Mouse (Mus musculus): ENCODE measurements at regions not wholly inside any gene's neighbourhood (a gene's known extent, or its start where the extent isn't known, plus 50 kb on each side); places are given as distances from the start of the nearest gene placed in this dataset.

DNA sequence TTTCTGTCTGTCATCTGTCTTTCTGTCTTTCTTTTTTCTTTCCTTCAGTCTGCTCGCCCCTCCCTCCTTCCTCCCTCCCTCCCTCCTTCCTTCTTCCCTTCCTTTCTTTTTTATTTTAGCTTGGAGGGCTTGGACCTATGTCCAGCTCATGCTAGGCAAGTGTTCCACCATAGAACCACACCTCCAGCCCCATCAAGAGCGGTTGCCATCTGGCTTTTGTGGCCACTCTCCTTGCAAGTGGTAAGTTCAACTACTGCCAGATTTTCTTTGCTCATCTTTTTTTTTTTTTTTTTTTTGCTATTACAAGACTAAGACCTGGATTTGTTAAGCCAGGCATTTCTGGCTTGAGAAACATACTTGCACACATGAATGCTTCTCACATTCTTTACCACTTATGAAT is 231.7 kb downstream of the Btg1 start:
- in situ Hi-C loops (cut with MboI, MseI), result no loop called here

- in situ Hi-C loops (cut with MboI, MseI), result no loop called here
Measured at GRCm38 (mm10) chr10:96860366-96860765, 243.6 kb downstream of the Btg1 start.

GRCm38 (mm10) chr10:96863230-96863629 is 246.4 kb downstream of the Btg1 start:
- in situ Hi-C loops (cut with MboI, MseI), result no loop called here

DNA sequence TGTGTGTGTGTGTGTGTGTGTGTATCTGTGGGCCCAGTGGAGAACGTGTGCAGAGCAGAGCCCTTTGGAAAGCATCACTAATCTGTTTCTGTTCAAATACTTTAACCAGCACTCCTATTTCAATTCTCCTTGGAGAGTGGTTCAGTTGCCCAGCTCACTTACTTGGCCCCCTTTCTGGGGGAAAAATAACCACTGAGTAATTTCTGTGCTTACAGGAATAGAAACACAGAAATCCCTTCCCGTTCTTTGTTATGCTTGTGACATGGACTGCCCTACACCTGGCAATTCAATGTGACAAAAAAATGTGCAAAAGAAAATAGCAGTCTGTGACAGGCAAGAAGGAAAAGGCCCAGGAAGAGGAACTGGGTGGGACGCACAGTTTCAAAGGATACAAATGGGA is 249.7 kb downstream of the Btg1 start:
- in situ Hi-C loops (cut with MboI, MseI), result no loop called here

DNA sequence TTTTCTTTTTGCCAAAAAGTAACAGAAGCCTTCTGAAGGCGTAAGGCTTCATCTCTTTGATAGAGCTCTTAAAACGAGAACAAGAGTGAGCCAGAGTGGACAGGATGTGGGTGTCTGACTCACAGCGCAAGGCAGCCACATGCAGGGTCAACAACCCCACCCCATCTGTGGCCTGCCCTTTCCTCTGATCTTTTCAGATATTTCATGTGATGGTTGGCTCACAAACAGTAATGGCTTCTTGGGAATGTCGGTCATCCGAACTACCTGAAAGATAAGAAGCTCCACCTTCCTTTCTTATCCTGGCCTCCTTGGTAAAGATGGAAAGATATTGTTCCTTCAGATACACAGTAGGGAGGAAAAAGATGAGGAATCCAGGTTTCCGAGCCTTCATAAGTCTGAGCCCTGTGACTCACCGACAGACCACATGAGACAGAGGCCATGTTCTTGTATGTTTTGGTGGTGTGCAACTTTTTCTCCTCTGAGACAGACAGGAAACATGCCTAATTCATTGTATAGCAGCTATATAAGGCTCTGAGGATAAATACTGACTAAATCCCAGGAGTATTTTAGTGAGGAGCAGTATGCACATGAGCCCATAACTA is 254.9 kb downstream of the Btg1 start:
- in situ Hi-C loops (cut with MboI, MseI), result no loop called here

DNA sequence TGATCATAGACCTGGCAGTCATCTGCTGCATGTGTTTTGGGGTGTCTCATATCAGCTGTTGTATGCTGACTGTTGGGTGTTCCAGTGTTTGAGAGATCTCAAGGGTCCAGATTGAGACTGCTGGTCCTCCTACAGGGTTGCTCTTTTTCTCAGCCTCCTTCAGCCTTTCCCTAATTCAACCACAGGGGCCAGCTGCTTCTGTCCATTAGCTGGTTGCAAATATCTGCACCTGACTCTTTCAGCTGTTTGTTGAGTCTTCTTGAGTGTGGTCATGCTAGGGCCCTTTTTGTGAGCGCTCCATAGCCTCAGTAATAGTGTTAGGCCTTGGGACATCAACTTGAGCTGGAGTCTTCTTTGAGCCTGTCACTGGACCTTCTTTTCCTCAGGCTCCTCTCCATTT is 257.8 kb downstream of the Btg1 start:
- in situ Hi-C loops (cut with MboI, MseI), result no loop called here

GRCm38 (mm10) chr10:96875676-96876075 is 258.9 kb downstream of the Btg1 start:
- in situ Hi-C loops (cut with MboI, MseI), result no loop called here

GRCm38 (mm10) chr10:96879425-96879824 is 262.6 kb downstream of the Btg1 start:
- in situ Hi-C loops (cut with MboI, MseI), result no loop called here

DNA sequence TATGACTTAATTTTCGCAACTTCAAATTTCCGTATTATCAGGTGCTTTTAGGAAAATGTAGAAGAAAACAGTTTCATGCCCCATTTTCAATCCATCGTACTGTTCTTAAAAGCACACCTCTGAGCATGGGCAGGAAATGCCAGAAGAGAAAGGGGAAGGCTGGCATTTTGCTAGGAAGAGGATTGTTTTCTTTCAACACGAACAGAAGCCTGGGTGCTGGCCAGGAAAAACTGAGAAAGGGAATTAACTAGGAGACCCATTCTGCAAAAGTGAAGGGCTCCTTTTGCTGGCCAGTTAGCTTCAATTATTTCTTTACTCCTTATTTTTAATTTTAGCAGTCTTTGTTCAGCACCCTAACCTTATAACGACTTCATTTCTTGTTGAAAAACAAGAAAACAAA is 264.0 kb downstream of the Btg1 start:
- in situ Hi-C loops (cut with MboI, MseI), result no loop called here

DNA sequence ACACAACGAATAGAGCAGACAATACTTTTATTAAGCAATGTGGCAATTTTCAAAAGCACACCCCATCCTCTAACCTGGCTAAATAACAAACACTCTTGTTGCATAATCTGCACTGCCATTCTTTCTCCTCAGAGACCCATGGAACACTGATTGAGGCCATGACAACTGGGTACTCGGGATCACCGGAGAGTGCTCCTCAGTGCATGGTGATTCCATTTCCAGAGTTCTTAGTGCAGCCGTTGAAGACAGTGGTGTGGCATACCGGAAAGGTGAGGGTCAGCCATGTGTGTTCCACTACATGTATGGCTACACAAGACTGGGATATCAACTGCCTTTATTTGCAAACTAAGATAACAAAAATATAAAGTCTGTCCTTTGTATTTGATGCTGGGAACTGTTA is 264.4 kb downstream of the Btg1 start:
- in situ Hi-C loops (cut with MboI, MseI), result no loop called here

GRCm38 (mm10) chr10:96881660-96882059 is 264.9 kb downstream of the Btg1 start:
- in situ Hi-C loops (cut with MboI, MseI), result no loop called here

GRCm38 (mm10) chr10:96901150-96901549 is 284.3 kb downstream of the Btg1 start:
- in situ Hi-C loops (cut with MboI, MseI), result no loop called here

GRCm38 (mm10) chr10:96905098-96905809 is 288.4 kb downstream of the Btg1 start:
- in situ Hi-C loops (cut with MboI, MseI), result no loop called here

DNA sequence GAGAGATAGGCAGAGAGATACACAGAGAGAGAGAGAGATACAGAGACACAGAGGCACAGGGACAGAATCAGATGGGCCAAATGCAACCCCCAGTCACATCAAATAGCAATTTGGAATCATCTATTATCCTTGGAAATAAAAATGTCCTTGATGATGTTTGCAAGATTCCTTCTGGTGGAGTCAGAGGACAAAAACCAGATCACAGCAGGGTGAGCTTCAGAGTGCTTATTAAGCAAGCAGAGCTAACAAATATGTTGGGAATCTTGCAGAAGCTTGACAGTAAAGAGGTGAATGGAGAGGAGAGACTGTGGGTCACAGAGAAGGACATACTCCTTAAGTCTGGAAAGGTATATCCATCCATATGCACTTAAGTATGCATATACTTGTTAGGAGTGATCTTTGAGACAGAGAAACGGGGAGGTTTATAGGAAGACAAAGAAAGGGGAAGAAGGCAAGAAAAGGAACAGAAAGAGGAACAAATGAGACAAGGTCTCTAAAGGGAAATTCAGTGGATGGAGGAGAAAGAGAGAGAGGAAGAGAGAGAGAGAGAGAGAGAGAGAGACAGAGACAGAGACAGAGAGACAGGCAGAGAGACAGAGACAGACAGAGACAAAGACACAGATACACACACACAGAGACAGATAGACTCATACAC is 293.0 kb downstream of the Btg1 start:
- in situ Hi-C loops (cut with MboI, MseI), result no loop called here

GRCm38 (mm10) chr10:96921181-96921580 is 304.4 kb downstream of the Btg1 start:
- in situ Hi-C loops (cut with MboI, MseI), result no loop called here

DNA sequence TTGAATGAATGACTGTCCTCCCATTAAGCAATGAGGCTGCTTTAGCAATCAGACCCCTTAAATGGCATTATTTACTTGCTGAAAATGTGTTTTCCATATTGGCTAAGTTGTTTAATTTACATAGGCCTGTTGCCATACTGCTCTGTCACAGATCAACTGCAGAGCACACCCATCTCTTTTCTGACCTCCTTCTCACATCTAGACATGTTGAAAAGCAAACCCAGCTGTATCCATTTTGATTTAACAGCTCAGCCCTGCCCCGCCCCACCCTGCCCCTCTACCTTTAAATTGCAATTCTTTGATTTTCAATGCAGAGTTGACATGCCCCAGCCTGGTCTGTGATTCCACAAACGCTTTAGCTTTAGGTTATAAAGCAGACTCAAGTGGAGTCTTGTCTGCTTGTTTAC is 307.5 kb downstream of the Btg1 start:
- in situ Hi-C loops (cut with MboI, MseI), result no loop called here

DNA sequence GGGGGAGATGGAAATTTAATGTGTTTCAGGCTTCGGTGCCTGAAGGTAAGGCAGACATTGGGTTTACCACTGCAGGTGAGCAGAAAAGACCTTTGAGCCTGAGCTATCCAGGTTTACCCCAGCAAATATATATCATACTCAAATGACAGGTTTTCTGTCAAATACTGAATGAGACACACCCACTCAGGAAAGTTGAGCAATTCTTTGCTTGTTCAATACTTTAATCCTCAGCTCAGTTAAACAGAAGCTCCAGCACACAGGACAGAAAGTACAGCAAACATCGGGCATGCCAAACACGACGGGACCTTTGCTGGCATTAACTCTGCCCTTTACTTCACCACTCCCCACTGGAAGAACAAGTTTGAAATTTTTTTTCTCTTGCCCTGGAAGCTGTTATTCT is 307.9 kb downstream of the Btg1 start:
- in situ Hi-C loops (cut with MboI, MseI), result no loop called here

DNA sequence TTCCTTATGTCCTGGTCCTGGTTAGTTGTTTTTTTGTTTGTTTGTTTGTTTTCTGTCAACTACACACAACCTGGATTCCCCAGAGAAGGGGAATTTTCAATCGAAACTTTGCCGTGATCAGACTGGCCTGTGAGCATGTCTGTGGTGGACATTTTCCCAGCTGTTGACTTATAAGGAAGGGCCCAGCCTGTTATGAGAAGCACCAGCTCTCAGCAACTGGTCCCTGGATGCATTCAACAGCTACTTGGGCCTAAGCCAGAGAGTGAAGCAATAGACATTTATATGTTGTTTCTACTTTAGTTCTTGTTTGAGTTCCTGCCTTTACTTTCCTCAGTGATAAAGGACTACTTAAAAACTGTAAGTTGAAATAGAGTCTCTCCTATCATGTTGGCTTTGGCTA is 309.0 kb downstream of the Btg1 start:
- in situ Hi-C loops (cut with MboI, MseI), result no loop called here

- in situ Hi-C loops (cut with MboI, MseI), result no loop called here
Measured at GRCm38 (mm10) chr10:96934661-96935060, 317.9 kb downstream of the Btg1 start.

DNA sequence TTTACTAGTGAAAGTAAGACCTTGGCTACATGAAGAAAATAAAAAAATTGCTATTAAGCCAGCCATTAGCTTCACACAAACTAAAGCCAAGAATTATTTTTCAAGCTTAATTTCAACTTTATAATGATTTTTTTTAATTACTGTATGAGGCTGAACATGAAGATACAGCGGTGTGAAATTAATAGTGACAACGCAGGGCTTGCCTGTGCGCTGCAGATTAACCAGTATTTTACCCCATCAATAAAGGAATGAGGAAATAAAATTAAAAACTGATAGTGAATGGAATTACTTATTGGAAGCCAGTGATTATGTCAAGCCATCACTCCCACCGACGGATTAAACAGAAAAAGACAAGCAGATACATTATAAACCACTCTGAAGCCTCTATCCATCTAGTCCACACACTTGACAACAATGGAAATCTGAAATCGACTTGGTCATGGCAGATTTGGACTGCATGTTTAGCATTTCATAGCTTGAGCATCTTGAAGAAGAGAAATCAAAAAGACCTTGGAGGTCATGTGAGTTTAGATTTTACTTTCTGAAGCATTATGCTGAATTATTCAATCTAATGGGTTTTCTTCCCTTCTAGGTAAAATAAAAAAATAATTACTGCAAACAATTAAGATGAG is 324.2 kb downstream of the Btg1 start:
- in situ Hi-C loops (cut with MboI, MseI), result no loop called here

GRCm38 (mm10) chr10:96944229-96944628 is 327.4 kb downstream of the Btg1 start:
- in situ Hi-C loops (cut with MboI, MseI), result no loop called here

DNA sequence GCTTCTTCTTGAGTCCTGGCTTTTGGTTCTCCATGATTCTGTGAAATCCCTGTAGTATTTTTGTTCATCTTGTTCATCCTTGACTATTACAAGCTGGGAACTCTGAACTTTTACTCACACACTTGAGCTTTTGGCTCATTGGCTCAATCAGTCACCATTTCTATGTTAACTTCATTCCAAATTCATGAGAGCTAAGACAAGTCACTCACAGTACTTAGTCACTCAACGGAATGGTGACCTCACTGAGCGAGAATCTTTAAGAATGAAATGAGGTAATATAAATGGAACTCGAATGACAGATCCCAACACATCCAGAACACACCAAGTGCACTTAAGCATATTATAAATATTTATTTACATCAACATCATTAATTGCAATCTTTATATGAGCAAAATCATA is 331.2 kb downstream of the Btg1 start:
- in situ Hi-C loops (cut with MboI, MseI), result no loop called here

- in situ Hi-C loops (cut with MboI, MseI), result no loop called here
Measured at GRCm38 (mm10) chr10:96948871-96949270, 332.1 kb downstream of the Btg1 start.
